ENCODE assay signal across 22 mouse cellular contexts in the genomic region with DNA sequence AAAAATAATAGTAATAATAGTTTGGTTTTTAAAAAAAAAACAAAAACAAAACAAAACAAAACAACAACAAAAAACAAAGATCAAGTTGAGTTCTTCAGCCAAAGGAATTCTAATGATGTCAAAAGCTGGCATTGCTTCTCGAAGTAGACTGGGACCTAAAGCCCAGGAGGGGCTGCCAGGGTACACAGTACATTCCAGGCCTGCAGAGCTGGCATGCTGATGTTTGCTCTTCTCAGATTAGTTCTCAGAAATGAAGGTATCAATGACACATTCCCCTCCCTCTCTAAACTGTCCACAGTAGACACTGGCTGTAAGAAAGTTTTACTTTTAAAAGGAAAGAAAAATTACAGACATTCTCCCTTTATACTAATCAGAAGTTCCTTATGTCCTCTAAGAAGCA. TPM values are rescaled to one million over a fixed set of nuclear protein-coding genes. Genes with fewer than 3 reads are reported as not detected.
DNase-seq lines count a peak whose midpoint lies in the region; ATAC-seq and TF ChIP-seq lines count a peak whose summit lies in the region.
"Had no signal": no experiment of that assay in that cellular context is flagged by ENCODE, and none has a peak within 500 bp of the region (broad histone marks: within the 10 kb centered on the region; RNA-seq: fewer than 3 reads in every experiment).

No protein-coding gene starts in this region.

- no peak overlapping the region for H3K9ac ChIP-seq in heart, embryonic 12.5 days
- H3K9ac ChIP-seq: embryonic facial prominence, embryonic 13.5 days; embryonic facial prominence, embryonic 15.5 days; forebrain, embryonic 12.5 days had no signal

- no peak for ATAC-seq in heart, embryonic 12.5 days (ENCODE audit: insufficient number of reproducible peaks, low FRiP score)
- ATAC-seq: forebrain, embryonic 14.5 days had no signal

- intact Hi-C loops in gastrocnemius, adult 2 months (cut with DNase I): no loop called here

- peaks cover 49% of the 10 kb centered on the region for H3K36me3 ChIP-seq in heart, embryonic 12.5 days

- DNase-seq in gastrocnemius, adult 2 months: peak; percentile 32
- DNase-seq in gastrocnemius, postnatal 25 days: no peak
- DNase-seq in heart, adult 11 months: peak; percentile 23
- peak; percentile 68 for DNase-seq in skeletal muscle tissue, adult 2 months (ENCODE audit: low read depth, low spot score)
- no peak for DNase-seq in lung, adult 2 months
- DNase-seq: adrenal gland, adult 2 months; adrenal gland, postnatal 10 days; adrenal gland, postnatal 25 days; cerebellum, adult 11 months; cerebellum, adult 18-20 months; cerebellum, adult 8-10 months; cerebellum, adult 9-11 months; cerebellum, postnatal 14 days; cerebellum, postnatal 36 days; embryo, embryonic 11 days had no signal

- H3K27me3 ChIP-seq in heart, embryonic 12.5 days (replicated peaks): no peaks in the 10 kb centered on the region
- H3K27me3 ChIP-seq: embryonic facial prominence, embryonic 13.5 days; embryonic facial prominence, embryonic 15.5 days; forebrain, embryonic 12.5 days had no signal

- no peak overlapping the region for H3K4me3 ChIP-seq in gastrocnemius, adult 2 months
- H3K4me3 ChIP-seq in heart, embryonic 12.5 days: no peak overlapping the region
- H3K4me3 ChIP-seq in lung, adult 2 months (replicated peaks; ENCODE audit: extremely low read depth, low read depth, low read length): no peak overlapping the region
- H3K4me3 ChIP-seq: embryonic facial prominence, embryonic 13.5 days; embryonic facial prominence, embryonic 15.5 days; erythroblast, embryonic 14.5 days; forebrain, embryonic 10.5 days; forebrain, embryonic 12.5 days had no signal

- H3K9me3 ChIP-seq in heart, embryonic 12.5 days (replicated peaks): no peaks in the 10 kb centered on the region
- H3K9me3 ChIP-seq: embryonic facial prominence, embryonic 13.5 days; embryonic facial prominence, embryonic 15.5 days; forebrain, embryonic 10.5 days; forebrain, embryonic 12.5 days had no signal

- peak overlapping the region; percentile 82 for H3K27ac ChIP-seq in gastrocnemius, adult 2 months
- no peak overlapping the region for H3K27ac ChIP-seq in heart, embryonic 12.5 days (ENCODE audit: poor library complexity, severe bottlenecking)
- H3K27ac ChIP-seq: embryonic facial prominence, embryonic 13.5 days; embryonic facial prominence, embryonic 15.5 days; forebrain, embryonic 10.5 days; forebrain, embryonic 12.5 days had no signal

- no peak for TF ChIP-seq CTCF in gastrocnemius, adult 2 months (IDR thresholded peaks at IDR 0.05)
- no peak for TF ChIP-seq CTCF in lung, adult 2 months (IDR thresholded peaks at IDR 0.05; ENCODE audit: insufficient read depth, low read length)

- TF ChIP-seq POLR2A in lung, adult 2 months (IDR thresholded peaks at IDR 0.05; ENCODE audit: borderline replicate concordance, extremely low read depth, low read depth, low read length): no peak

- 0 out of 2 replicates have a peak, but pooled peaks cover 5% of the 10 kb centered on the region for H3K4me1 ChIP-seq in heart, embryonic 12.5 days (replicated peaks)
- H3K4me1 ChIP-seq in lung, adult 2 months (ENCODE audit: control insufficient read depth, insufficient read depth, low read length): no peaks in the 10 kb centered on the region
- H3K4me1 ChIP-seq: embryonic facial prominence, embryonic 13.5 days; embryonic facial prominence, embryonic 15.5 days; forebrain, embryonic 10.5 days; forebrain, embryonic 12.5 days had no signal

- 65% methylated on average over 1 of the region's 1 CpGs for WGBS in heart, embryonic 12.5 days
- 43% methylated on average over 1 of the region's 1 CpGs for WGBS in lung, adult 2 months

- H3K4me2 ChIP-seq in heart, embryonic 12.5 days: no peak overlapping the region
- H3K4me2 ChIP-seq: embryonic facial prominence, embryonic 13.5 days; embryonic facial prominence, embryonic 15.5 days; forebrain, embryonic 12.5 days had no signal

RNA-seq across cellular contexts. Expression of a gene that starts 16.8 kb away (rescaled TPM):
- total RNA-seq in gastrocnemius, adult 2 months (2021): 10 to 100 TPM; 61.8 to 68.6 TPM
- 10 to 100 TPM; 58.6 TPM for total RNA-seq in gastrocnemius, postnatal 25 days (2021)
- 33.5 and 35.0 TPM in 2 replicates for polyA plus RNA-seq in heart, embryonic 12.5 days (2016; fragmentation: Nextera tagmentation; extraction: Ambion mirVana)
- 13.1 and 23.0 TPM in 2 replicates for polyA plus RNA-seq in lung, adult 2 months (2012; rRNA removed)

RNA-seq across cellular contexts. Expression of a gene that starts 40.2 kb away (rescaled TPM):
- 10 to 100 TPM; 24.8 to 29.0 TPM for total RNA-seq in gastrocnemius, adult 2 months (2021)
- total RNA-seq in gastrocnemius, postnatal 25 days (2021): 10 to 100 TPM; 21.7 to 23.5 TPM
- polyA plus RNA-seq in heart, embryonic 12.5 days (2016; fragmentation: Nextera tagmentation; extraction: Ambion mirVana): 46.7 and 50.4 TPM in 2 replicates
- polyA plus RNA-seq in lung, adult 2 months (2012; rRNA removed): 4.5 and 7.2 TPM in 2 replicates

Comparison
In these comparisons a context has a peak if more than half of its experiments do, and no peak if none do; other contexts are left out.
1. DNase-seq: peak in gastrocnemius, adult 2 months (single experiment), heart, adult 11 months (single experiment) and skeletal muscle tissue, adult 2 months (single experiment); none in gastrocnemius, postnatal 25 days (single experiment) and lung, adult 2 months (single experiment).